Mouse (Mus musculus) left cerebral cortex, postnatal 25 days (tissue): ENCODE data around the gene Immp2l. TPM values are rescaled to one million over a fixed set of nuclear protein-coding genes. Genes with fewer than 3 reads are reported as not detected.

Source experiments
- DNase-seq, 2 experiments: peaks; one replicate each; pipeline ENCODE4 v3.0.0; 2022; ENCODE audit warnings: low spot score in 2 of 2, mixed read lengths in 1 of 2
- intact Hi-C: fragments of 180-260 bp; cut with DNase I; formaldehyde crosslinking; loops from one replicate; pipeline ENCODE4 v1.15.1; 2025
- total RNA-seq, 2 experiments: library from RNA; stranded (reverse); gene quantifications; 2 replicates each; pipeline ENCODE4 v1.2.3; 2021

Immp2l gene
- total RNA-seq, 2 experiments from 2014 or later: 7.7 to 8.9 TPM

DNA sequence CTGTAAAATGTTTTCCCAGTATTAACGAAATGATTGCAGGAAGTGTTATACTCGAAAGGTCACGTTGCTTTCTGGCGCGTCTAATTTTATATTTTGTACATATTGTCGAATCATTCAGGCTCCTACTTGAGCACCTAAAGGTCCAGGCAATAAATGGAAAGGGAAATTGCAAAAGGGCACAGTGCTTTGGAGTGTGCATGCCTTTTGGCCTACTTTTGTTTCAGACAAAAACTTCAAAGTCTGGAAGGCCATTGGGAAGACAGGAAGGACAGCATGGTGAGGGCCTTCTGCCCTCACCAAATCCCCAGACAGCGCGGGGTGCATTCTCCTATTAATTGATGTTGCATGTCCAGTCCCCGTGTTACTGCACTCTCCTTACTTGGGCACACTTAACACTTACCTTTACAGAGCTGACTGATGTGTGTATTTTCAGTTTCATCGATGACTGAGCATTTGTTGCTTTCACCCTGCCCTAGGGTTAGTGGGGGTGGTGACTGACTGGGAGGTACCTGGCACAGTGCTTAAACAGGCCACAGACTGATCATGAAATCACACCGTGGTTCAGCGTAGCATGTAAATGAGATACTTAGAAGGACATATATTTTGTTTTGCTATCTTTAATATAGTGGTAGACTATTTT, 20.7 kb downstream of the Immp2l start:
- intact Hi-C loops: no loop called here
- no peak for DNase-seq

DNA sequence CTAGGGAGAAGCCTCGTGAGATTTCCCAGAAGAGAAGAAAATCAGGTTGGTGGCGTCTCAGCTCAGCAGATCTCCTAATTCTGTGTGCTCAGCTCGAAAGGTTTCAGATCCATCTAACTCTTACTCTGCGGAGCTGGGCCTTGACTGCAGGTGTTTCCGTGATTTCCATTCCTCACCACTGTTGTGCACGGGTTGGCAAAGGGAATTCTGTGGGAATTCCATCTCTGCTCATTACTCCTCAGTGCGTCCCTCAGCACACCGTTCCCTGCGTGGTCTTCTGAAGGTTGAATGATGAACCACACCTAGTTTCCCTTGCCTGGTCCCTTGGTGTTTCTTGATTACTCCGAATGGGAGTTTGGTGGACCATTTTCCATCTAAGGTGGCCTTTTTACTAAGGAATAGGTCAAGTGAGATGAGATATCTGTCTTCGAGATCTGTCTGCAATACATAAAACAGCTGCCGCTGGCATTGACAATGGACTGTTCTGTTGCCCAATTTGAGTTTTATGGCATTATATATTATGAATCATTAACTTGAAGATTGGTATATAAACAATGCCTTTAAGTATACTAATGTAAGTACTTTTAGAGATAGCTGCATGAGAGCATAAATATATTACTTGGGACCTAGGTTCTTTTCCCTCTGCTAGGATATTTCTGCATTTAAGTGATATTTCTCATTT, 23.3 kb downstream of the Immp2l start:
- intact Hi-C loops: no loop called here
- DNase-seq: no peak

DNA sequence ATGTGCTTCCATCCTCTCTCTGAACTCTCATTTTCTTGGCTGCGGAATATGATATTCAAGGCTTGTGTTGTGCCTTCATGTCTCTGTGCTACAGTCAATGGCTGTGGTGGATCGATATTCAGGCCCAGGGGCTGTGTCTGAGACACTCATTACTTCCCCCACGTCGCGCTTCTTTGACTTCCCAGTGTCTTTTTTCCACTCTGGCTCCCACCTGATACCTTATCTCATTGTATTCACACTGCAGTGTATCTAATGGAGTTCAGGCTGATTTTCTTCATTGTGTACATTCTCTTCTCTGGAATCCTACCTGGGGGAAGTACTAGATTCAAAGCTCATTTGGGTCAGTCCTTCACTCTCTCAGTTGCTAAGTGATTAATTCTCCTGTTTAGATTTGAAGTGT, 27.1 kb downstream of the Immp2l start:
- intact Hi-C loops: no loop called here
- no peak for DNase-seq

- DNase-seq: no peak
- intact Hi-C loops: no loop called here
Measured at GRCm38 (mm10) chr12:41052897-41053296, 29.0 kb downstream of the Immp2l start.

- no peak for DNase-seq
- intact Hi-C loops: no loop called here
Measured at GRCm38 (mm10) chr12:41054006-41054791, 30.3 kb downstream of the Immp2l start.

DNA sequence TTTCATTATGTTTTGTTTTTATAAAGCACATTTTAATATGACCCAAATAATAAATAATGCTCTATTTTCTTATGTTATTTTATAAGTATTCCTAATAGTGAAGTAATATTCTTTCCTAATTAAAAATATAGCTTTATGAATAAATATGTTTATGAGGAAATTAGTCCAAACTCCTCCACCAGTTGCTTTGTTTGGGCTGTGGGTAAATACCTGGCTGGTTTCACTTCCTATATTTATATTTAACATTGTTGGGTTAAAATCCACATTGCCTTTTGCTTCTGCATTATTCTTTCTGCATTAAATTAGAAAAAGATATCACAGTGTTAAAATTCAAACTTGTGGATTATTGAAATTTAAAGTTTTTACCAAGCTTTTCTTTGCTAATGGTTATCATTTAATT, 32.1 kb downstream of the Immp2l start:
- no peak for DNase-seq
- intact Hi-C loops: no loop called here

DNA sequence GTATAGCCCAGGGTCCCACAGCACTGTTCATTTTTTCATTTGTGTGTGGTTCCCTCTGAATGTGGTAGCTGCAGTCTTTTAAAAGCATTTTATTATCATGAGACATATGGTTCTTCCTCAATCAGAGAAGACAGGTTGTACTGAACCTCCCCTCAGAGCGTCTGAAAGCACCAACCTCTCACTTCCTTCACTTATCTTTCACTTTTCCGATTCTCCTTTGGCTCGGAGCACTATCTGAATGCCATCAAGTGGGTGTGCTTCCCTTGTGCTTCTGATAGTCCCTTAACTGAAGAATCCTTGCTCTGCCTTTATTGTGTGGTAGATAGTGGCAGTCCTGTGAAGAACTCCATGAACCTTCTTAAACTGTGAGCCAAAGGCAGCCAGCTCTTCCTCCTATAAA, 39.4 kb downstream of the Immp2l start:
- no peak for DNase-seq
- intact Hi-C loops: no loop called here

GRCm38 (mm10) chr12:41081843-41082242, 58.0 kb downstream of the Immp2l start:
- DNase-seq: no peak
- intact Hi-C loops: no loop called here

GRCm38 (mm10) chr12:41084370-41085089, 60.6 kb downstream of the Immp2l start:
- intact Hi-C loops: no loop called here
- no peak for DNase-seq

DNA sequence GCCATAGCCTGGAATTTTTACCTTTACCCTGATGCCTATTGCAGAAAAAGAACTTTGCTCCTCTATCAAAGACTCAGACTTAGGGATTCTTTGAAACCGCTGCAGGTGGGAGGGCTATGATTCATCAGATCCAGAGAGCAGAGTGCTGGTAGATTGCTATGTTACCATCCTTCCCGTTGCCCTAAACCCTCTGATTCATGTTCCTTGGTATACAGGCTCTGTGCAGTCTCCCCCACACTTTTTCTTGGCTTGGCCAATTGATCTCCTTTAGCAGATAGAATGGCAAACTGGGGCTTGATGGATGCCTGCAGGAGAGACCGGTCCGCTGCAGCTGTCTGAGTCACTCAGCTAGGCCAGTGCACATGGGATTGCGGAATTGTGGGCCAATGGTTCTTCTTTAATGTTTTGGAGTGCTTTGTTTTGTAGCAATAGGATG, 66.1 kb downstream of the Immp2l start:
- intact Hi-C loops: no loop called here
- peak; percentile 14 to 66 for DNase-seq

DNA sequence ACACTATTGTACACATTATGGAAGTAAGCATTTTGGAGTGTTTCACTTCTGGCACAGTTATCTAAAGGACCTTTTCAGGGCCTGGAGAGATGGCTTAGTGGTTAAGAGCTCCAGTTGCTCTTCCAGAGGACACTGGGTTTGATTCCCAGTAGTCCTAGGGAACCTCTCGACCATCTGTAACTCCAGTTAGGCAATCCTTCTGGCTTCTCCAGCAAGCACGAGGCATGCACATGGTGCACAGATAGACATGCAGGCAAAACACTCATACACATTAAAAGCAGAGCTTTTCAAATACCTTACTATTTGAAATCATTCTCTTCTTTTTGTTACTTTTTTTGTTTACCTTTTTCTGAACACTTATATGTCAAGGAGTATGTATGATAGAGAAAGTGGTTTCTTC, 66.9 kb downstream of the Immp2l start:
- intact Hi-C loops: no loop called here
- no peak for DNase-seq

- no peak for DNase-seq
- intact Hi-C loops: no loop called here
Measured at GRCm38 (mm10) chr12:41091316-41091715, 67.4 kb downstream of the Immp2l start.

GRCm38 (mm10) chr12:41096045-41096444, 72.2 kb downstream of the Immp2l start:
- DNase-seq: no peak
- intact Hi-C loops: no loop called here

DNA sequence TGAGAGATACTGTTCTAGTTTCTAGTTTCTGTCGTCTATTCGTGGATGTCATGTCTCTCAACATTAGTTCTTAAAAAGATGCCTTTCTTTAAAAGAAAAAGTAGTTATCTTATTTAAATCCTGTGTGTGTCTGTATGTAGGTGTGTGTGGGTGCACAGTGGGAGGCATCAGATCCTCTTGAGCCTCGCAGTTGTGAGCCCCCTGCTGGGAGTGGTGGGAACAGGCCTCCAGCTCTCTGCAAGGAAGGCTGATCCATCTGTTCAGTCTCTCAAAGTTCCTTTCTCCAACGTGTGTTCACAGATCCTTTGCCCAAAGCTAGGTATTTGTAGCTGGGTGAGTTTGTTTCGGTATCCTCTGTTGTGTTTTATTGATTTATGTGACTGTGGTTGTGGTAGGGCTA, 73.5 kb downstream of the Immp2l start:
- intact Hi-C loops: no loop called here

DNA sequence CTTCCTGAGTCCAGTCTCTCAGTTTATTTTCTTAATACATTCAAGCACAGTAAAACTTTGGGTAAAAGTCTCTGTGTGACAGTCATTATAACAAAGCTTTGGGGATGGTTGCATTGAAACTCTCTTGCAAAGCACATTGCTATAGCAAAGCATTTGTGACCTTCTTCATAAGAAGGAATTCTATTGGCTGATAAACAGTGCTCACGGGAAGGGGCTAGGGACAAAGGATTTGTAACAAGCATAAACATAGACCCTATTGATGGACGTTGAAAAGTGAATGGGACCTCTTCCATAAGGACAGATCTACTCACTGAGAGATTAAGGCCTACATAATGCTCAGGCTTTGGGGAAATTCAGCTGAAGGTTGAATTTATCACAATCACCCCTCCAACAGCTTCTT, 85.1 kb downstream of the Immp2l start:
- DNase-seq: no peak
- intact Hi-C loops: loop anchor here (5.0 kb wide), 2 partner anchors 267 to 573 kb away; no protein-coding TSS in a partner anchor

More for the DNA sequence above, 73.5 kb downstream of the Immp2l start:
- no peak for DNase-seq

DNA sequence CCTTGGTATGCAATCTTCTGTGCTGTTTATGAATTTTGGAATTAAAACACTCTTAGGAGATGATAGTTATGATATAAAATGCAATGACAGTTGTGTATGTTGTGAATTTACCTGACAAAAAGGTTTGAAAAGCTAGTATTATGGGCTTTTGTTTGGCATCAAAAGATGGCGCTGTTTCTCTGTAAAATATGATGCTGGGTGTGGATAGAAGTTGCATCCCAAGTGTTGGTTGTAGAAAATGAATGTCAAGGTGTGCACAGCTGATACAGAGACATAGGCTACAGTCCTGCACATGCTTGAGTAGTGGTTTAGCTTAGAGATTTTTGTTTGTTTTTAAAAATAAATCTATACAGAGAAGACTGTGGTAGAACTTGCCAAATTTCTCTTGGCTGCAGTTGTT, 87.6 kb downstream of the Immp2l start:
- DNase-seq: peak; percentile 21 to 62
- intact Hi-C loops: loop anchor here (2.0 to 10.0 kb wide), 2 partner anchors 243 to 375 kb away; partner anchors contain the start of gene Lrrn3

- no peak for DNase-seq
- intact Hi-C loops: loop anchor here (10.0 kb wide), 1 partner anchor 243 kb away; no protein-coding TSS in a partner anchor
Measured at GRCm38 (mm10) chr12:41112137-41112536, 88.2 kb downstream of the Immp2l start.

- intact Hi-C loops: loop anchor here (10.0 kb wide), 1 partner anchor 236 kb away; no protein-coding TSS in a partner anchor
- no peak for DNase-seq
Measured at GRCm38 (mm10) chr12:41118358-41118757, 94.5 kb downstream of the Immp2l start.

DNA sequence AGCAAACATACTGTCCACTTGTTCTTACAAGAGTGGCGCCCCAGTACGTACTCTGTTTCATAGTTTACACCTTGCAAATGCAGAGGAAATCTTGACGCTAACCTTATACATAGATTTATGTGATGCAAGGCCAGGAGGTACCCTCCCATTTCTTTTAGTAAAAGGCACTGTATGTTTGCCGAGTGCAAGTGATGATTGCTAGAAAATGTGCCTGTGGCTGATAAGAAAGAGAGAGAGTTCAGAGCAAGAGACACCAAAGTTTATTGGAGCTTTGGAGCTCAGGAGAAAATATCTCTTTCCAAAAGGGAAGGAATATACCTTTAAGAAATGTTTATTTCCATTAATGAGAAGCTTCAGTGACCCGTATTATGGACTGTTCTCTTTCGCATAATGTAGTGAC, 95.8 kb downstream of the Immp2l start:
- intact Hi-C loops: loop anchor here (10.0 kb wide), 1 partner anchor 235 kb away; no protein-coding TSS in a partner anchor

GRCm38 (mm10) chr12:41123207-41123606, 99.3 kb downstream of the Immp2l start:
- DNase-seq: no peak
- intact Hi-C loops: no loop called here

More for the DNA sequence above, 95.8 kb downstream of the Immp2l start:
- DNase-seq: no peak
